Mouse (Mus musculus) neutrophil, adult 5-6 weeks (primary cell): ENCODE data around the gene Lin28b. TPM values are rescaled to one million over a fixed set of nuclear protein-coding genes. Genes with fewer than 3 reads are reported as not detected.

Experiments used
- ATAC-seq: fragments of 151-379, 151-347 bp; 2 replicates; pipeline ENCODE4 v1.8.0; 2017; ENCODE audit warnings: mild to moderate bottlenecking, moderate TSS enrichment; ENCODE audit not compliant: insufficient number of reproducible peaks, poor library complexity, low FRiP score, severe bottlenecking; ENCODE audit errors: extremely low read depth
- total RNA-seq: library from RNA; stranded (forward); fragments of 200-1000 nt; gene quantifications from 2 replicates; pipeline ENCODE4 v1.2.3, GENCODE M21; 2017

The Lin28b gene
- total RNA-seq, 1 experiment from 2014 or later, result 0.12 TPM

DNA sequence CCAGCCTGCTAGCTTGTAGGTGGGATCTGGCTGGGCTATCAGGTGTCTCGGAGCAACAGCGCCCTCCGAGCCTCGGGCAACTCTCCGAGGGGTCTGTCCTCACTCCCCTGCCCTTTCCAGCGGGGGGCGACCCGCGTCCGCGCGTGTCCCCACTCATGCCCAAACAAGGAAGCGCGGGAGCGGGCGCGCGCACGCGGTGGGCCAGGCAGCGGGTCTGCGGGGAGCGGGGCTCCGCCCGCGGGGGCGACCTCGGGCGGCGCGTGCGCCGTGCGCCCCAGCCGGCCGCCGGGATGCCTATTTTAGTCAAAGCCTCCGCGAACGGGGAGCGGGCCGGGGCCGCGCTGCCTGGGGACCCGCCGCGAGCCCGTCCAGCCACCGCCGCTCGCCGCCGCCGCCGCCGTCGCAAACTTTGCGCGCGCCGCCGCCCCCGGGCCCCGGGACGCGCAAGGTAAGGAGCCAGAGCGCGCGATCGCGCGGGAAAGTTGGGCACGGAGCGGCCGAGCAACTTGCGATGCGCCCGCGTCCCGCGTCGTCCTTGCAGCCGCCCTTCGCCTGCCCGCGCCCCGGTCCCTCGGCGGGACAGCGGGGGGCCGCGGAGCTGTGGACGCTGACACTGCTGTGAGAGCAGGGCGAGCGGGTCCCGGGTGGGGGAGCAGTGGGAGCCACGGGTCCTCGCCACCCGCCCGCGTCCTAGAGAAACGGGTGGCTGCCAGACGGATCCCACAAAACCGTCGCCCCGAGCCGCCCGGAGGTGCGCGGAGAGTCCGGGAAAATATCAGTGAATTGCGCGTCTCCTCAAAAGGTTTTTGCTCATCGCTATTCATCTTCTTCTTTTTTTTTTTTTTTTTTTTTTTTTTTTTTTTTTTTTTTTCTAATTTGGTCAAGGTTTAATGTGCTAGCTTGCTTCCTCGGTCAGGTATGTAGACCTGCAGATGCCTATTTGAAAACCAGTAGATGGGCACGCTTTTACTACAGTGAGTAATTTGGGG, 150.5 kb downstream of the Lin28b start, which contains the start of gene Bves:
Bves (plus strand) TSS at position 339 of the 989 bp plus-strand sequence.
- no peak for ATAC-seq

- no peak for ATAC-seq
Measured at GRCm38 (mm10) chr10:45334925-45335324, 151.3 kb downstream of the Lin28b start.

GRCm38 (mm10) chr10:45328196-45329000, 157.8 kb downstream of the Lin28b start:
- ATAC-seq, result no peak

Other genes with a start within 250 kb of the Lin28b start
- gene Bves, start 150.6 kb downstream of the Lin28b start, total RNA-seq, result not detected in 2 replicates
- 11.9 and 13.3 TPM in 2 replicates for gene Hace1, start 91.4 kb upstream of the Lin28b start, total RNA-seq